8 mouse cellular contexts compared by ENCODE assay signal in genomic region chr6:57702743-57703499, GRCm38 (mm10). TPM values are rescaled to one million over a fixed set of nuclear protein-coding genes. Genes with fewer than 3 reads are reported as not detected.
DNase-seq lines count a peak whose midpoint lies in the region; ATAC-seq and TF ChIP-seq lines count a peak whose summit lies in the region.

No protein-coding gene starts in this region.

- H3K4me1 ChIP-seq in erythroblast, embryonic 14.5 days (ENCODE audit: control insufficient read depth), result peaks cover 49% of the 10 kb centered on the region
- peaks cover 3% of the 10 kb centered on the region; the same call in 1 of the 2 replicates for H3K4me1 ChIP-seq in heart, embryonic 11.5 days (ENCODE audit: control insufficient read depth, insufficient read depth, low read length)
- H3K4me1 ChIP-seq in kidney, embryonic 16.5 days (ENCODE audit: insufficient read depth, low read length), result peaks cover 10% of the 10 kb centered on the region
- H3K4me1 ChIP-seq in liver, adult 2 months (ENCODE audit: control insufficient read depth, insufficient read depth, low read length), result peaks cover 2% of the 10 kb centered on the region; the same call in 1 of the 2 replicates

- H3K27me3 ChIP-seq in C2C12 (ENCODE audit: control insufficient read depth, insufficient read depth, insufficient read length) (no peaks in the 10 kb centered on the region), myocyte (ENCODE audit: control insufficient read depth, insufficient read depth, insufficient read length) (no peaks in the 10 kb centered on the region)
- no peaks in the 10 kb centered on the region for H3K27me3 ChIP-seq in erythroblast, embryonic 14.5 days (ENCODE audit: control insufficient read depth)
- no peaks in the 10 kb centered on the region for H3K27me3 ChIP-seq in heart, embryonic 11.5 days (ENCODE audit: control insufficient read depth, insufficient read depth, low read length)
- H3K27me3 ChIP-seq in kidney, embryonic 16.5 days (ENCODE audit: insufficient read depth, low read length), result no peaks in the 10 kb centered on the region
- H3K27me3 ChIP-seq in liver, adult 2 months (ENCODE audit: control insufficient read depth, insufficient read depth, low read length), result no peaks in the 10 kb centered on the region
- H3K27me3 ChIP-seq in splenic B cell, adult 2 months (ENCODE audit: control insufficient read depth, insufficient read depth, low read length, poor library complexity, severe bottlenecking), result no peaks in the 10 kb centered on the region

- under 1% methylated on average over 59 of the region's 59 CpGs for WGBS in heart, embryonic 11.5 days (ENCODE audit: insufficient replicate concordance)
- WGBS in kidney, embryonic 16.5 days, result under 1% methylated on average over 59 of the region's 59 CpGs
- WGBS in liver, adult 2 months, result under 1% methylated on average over 59 of the region's 59 CpGs

- TF ChIP-seq POLR2A in brain, embryonic 14.5 days (IDR thresholded peaks at IDR 0.05; ENCODE audit: borderline replicate concordance, extremely low read depth, insufficient read depth, insufficient read length, poor library complexity, severe bottlenecking), result peak; percentile 55; the same call in 1 of the 2 replicates
- peak; percentile 65; the same call in 1 of the 2 replicates for TF ChIP-seq POLR2A in liver, adult 2 months (IDR thresholded peaks at IDR 0.05; ENCODE audit: extremely low read depth, insufficient read depth, low read length)
- TF ChIP-seq POLR2A in myocyte (IDR thresholded peaks at IDR 0.05; ENCODE audit: insufficient read length, low read depth), result peak; percentile 87

- H3K36me3 ChIP-seq in C2C12 (ENCODE audit: control insufficient read depth, insufficient read depth) (no peaks in the 10 kb centered on the region), myocyte (ENCODE audit: control insufficient read depth, insufficient read depth) (no peaks in the 10 kb centered on the region)
- H3K36me3 ChIP-seq in erythroblast, embryonic 14.5 days (ENCODE audit: control insufficient read depth), result peaks cover 6% of the 10 kb centered on the region
- no peaks in the 10 kb centered on the region for H3K36me3 ChIP-seq in heart, embryonic 11.5 days (ENCODE audit: control insufficient read depth, insufficient read depth, low read length)
- H3K36me3 ChIP-seq in kidney, embryonic 16.5 days (ENCODE audit: insufficient read depth, low read length), result no peaks in the 10 kb centered on the region
- no peaks in the 10 kb centered on the region for H3K36me3 ChIP-seq in liver, adult 2 months (ENCODE audit: control insufficient read depth, insufficient read depth, low read length)
- no peaks in the 10 kb centered on the region for H3K36me3 ChIP-seq in splenic B cell, adult 2 months (ENCODE audit: control insufficient read depth, insufficient read depth, low read length, poor library complexity, severe bottlenecking)

- peak overlapping the region; percentile 90 for H3K27ac ChIP-seq in heart, embryonic 11.5 days (ENCODE audit: low read depth, low read length)
- peak overlapping the region; percentile 98 for H3K27ac ChIP-seq in kidney, embryonic 16.5 days (ENCODE audit: low read length)
- H3K27ac ChIP-seq in liver, adult 2 months (replicated peaks; ENCODE audit: insufficient read depth, low read depth, low read length), result peak overlapping the region; percentile 91

- peak overlapping the region; percentile 74 for H3K4me2 ChIP-seq in heart, embryonic 11.5 days
- H3K4me2 ChIP-seq in kidney, embryonic 16.5 days (replicated peaks; ENCODE audit: low read depth, low read length), result peak overlapping the region; percentile 78
- H3K4me2 ChIP-seq in myocyte (ENCODE audit: low read depth), result peak overlapping the region; percentile 74

- H3ac ChIP-seq in C2C12 (ENCODE audit: control insufficient read depth, insufficient read length, low read depth) (peak overlapping the region; percentile 73), myocyte (ENCODE audit: control insufficient read depth, insufficient read length) (peak overlapping the region; percentile 28)

- H3K9ac ChIP-seq in heart, embryonic 11.5 days (ENCODE audit: low read depth, low read length), result peak overlapping the region; percentile 87
- peak overlapping the region; percentile 94 for H3K9ac ChIP-seq in kidney, embryonic 16.5 days (replicated peaks; ENCODE audit: low read length)
- peak overlapping the region; percentile 83 for H3K9ac ChIP-seq in liver, adult 2 months (ENCODE audit: low read depth, low read length)

- peaks cover 3% of the 10 kb centered on the region for H3K79me3 ChIP-seq in C2C12 (ENCODE audit: low read depth)

- H3K79me2 ChIP-seq in C2C12 (ENCODE audit: control insufficient read depth, insufficient read depth), result peaks cover 16% of the 10 kb centered on the region
- H3K79me2 ChIP-seq in liver, adult 2 months (ENCODE audit: control insufficient read depth, insufficient read depth, low read length), result peaks cover 2% of the 10 kb centered on the region; the same call in 1 of the 2 replicates
- peaks cover 8% of the 10 kb centered on the region for H3K79me2 ChIP-seq in myocyte (ENCODE audit: control insufficient read depth, insufficient read depth)

- DNase-seq in brain, embryonic 14.5 days (ENCODE audit: low read depth), result peak; percentile 99
- DNase-seq in liver, adult 2 months (ENCODE audit: extremely low read depth, low read depth, low spot score), result peak; percentile 89
- DNase-seq in splenic B cell, adult 2 months (ENCODE audit: low read depth, low spot score), result peak; percentile 97

- no peaks in the 10 kb centered on the region for H3K9me3 ChIP-seq in erythroblast, embryonic 14.5 days (ENCODE audit: control insufficient read depth, low read length)
- H3K9me3 ChIP-seq in heart, embryonic 11.5 days (replicated peaks; ENCODE audit: control insufficient read depth, low read length), result no peaks in the 10 kb centered on the region
- H3K9me3 ChIP-seq in kidney, embryonic 16.5 days (ENCODE audit: low read length), result no peaks in the 10 kb centered on the region

- ATAC-seq in heart, embryonic 11.5 days (replicated peaks; ENCODE audit: insufficient number of reproducible peaks, low FRiP score, low TSS enrichment), result peak; percentile 100
- peak; percentile 99 for ATAC-seq in kidney, embryonic 16.5 days (ENCODE audit: low FRiP score, low TSS enrichment)

- no peak for TF ChIP-seq CTCF in C2C12 (IDR thresholded peaks at IDR 0.05; ENCODE audit: control insufficient read depth, insufficient read depth, insufficient read length)
- TF ChIP-seq CTCF in brain, embryonic 14.5 days (IDR thresholded peaks at IDR 0.05; ENCODE audit: borderline replicate concordance, extremely low read depth, insufficient read depth, insufficient read length), result no peak
- no peak for TF ChIP-seq CTCF in liver, adult 2 months (IDR thresholded peaks at IDR 0.05; ENCODE audit: low read depth, low read length)

- H3K4me3 ChIP-seq in C2C12 (ENCODE audit: insufficient read depth, poor library complexity, severe bottlenecking) (peak overlapping the region; percentile 60), myocyte (peak overlapping the region; percentile 78)
- H3K4me3 ChIP-seq in erythroblast, embryonic 14.5 days (replicated peaks), result peak overlapping the region; percentile 100
- peak overlapping the region; percentile 63 for H3K4me3 ChIP-seq in heart, embryonic 11.5 days (ENCODE audit: low read depth, low read length)
- H3K4me3 ChIP-seq in kidney, embryonic 16.5 days (ENCODE audit: low read length), result peak overlapping the region; percentile 89
- H3K4me3 ChIP-seq in liver, adult 2 months (ENCODE audit: insufficient read depth, low read depth, low read length), result peak overlapping the region; percentile 85

TF ChIP-seq in C2C12, 6 proteins besides CTCF, POLR2A, EP300 and RAD21:
- TF ChIP-seq MYOG (IDR thresholded peaks at IDR 0.05; ENCODE audit: control insufficient read depth, extremely low read depth, insufficient read length) (no peak), MYOD1 (IDR thresholded peaks at IDR 0.05; ENCODE audit: control insufficient read depth, insufficient read length, low read depth) (no peak), FOSL1 (IDR thresholded peaks at IDR 0.05; ENCODE audit: insufficient read depth, low read length, poor library complexity, severe bottlenecking) (no peak), MAX (IDR thresholded peaks at IDR 0.05) (peak; percentile 18)

TF ChIP-seq in myocyte, 11 proteins besides CTCF, POLR2A, EP300 and RAD21 (continues in another document):
- TF ChIP-seq REST (IDR thresholded peaks at IDR 0.05; ENCODE audit: insufficient read depth, insufficient read length) (no peak), TCF3 (IDR thresholded peaks at IDR 0.05; ENCODE audit: insufficient read length, low read depth) (no peak), POLR2AphosphoS2 (IDR thresholded peaks at IDR 0.05; ENCODE audit: insufficient read length, low read depth) (peak; percentile 95), MYOD1 (IDR thresholded peaks at IDR 0.05; ENCODE audit: control insufficient read depth in 1 of 3, insufficient read length in 2 of 3, low read depth in 2 of 3) (peak in 1 of 3 experiments; percentile 40), USF1 (IDR thresholded peaks at IDR 0.05; ENCODE audit: low read depth) (no peak), MAX (IDR thresholded peaks at IDR 0.05; ENCODE audit: low read depth) (no peak), CEBPB (IDR thresholded peaks at IDR 0.05; ENCODE audit: insufficient read depth, poor library complexity, severe bottlenecking) (no peak), MYOG (IDR thresholded peaks at IDR 0.05; ENCODE audit: control insufficient read depth in 1 of 3, insufficient read depth in 1 of 3, insufficient read length in 2 of 3, low read depth in 2 of 3) (peak in 2 of 3 experiments; percentile 23 to 40), SRF (IDR thresholded peaks at IDR 0.05; ENCODE audit: control insufficient read depth, insufficient read length, low read depth) (no peak), TCF12 (IDR thresholded peaks at IDR 0.05; ENCODE audit: insufficient read depth, poor library complexity, severe bottlenecking) (no peak)

RNA-seq across cellular contexts. Expression of gene Lancl2, which starts 0.6 kb away (rescaled TPM):
- polyA plus RNA-seq in C2C12 (2012; fragmentation: generic; extraction: Trizol) (8.4 TPM), myocyte (2012; fragmentation: generic; extraction: Trizol) (5.8 TPM)
- 48.2 and 66.5 TPM in 2 replicates for polyA plus RNA-seq in brain, embryonic 14.5 days (2012; rRNA removed)
- polyA plus RNA-seq in erythroblast, embryonic 14.5 days (2012), result 3.2 and 3.5 TPM in 2 replicates
- polyA plus RNA-seq in heart, embryonic 11.5 days (2014; fragmentation: Nextera tagmentation; extraction: Ambion mirVana), result 21.2 TPM in 2 replicates
- 33.1 and 34.5 TPM in 2 replicates for polyA plus RNA-seq in kidney, embryonic 16.5 days (2015; fragmentation: Nextera tagmentation; extraction: Ambion mirVana)
- 7.5 and 7.7 TPM in 2 replicates for total RNA-seq in liver, adult 2 months (2014; rRNA removed)
- polyA plus RNA-seq in liver, adult 2 months (2012; rRNA removed), result 1.5 and 3.2 TPM in 2 replicates

RNA-seq across cellular contexts. Expression of gene Pyurf, which starts 11.0 kb away (rescaled TPM):
- polyA plus RNA-seq in C2C12 (2012; fragmentation: generic; extraction: Trizol), result 7.4 TPM
- 10.0 and 10.2 TPM in 2 replicates for polyA plus RNA-seq in brain, embryonic 14.5 days (2012; rRNA removed)
- 1.0 and 1.7 TPM in 2 replicates for polyA plus RNA-seq in erythroblast, embryonic 14.5 days (2012)
- polyA plus RNA-seq in heart, embryonic 11.5 days (2014; fragmentation: Nextera tagmentation; extraction: Ambion mirVana), result 27.3 and 29.8 TPM in 2 replicates
- 25.3 and 26.4 TPM in 2 replicates for polyA plus RNA-seq in kidney, embryonic 16.5 days (2015; fragmentation: Nextera tagmentation; extraction: Ambion mirVana)
- total RNA-seq in liver, adult 2 months (2014; rRNA removed), result 20.3 and 20.9 TPM in 2 replicates
- 16.1 and 20.5 TPM in 2 replicates for polyA plus RNA-seq in liver, adult 2 months (2012; rRNA removed)
- polyA plus RNA-seq in myocyte (2012; fragmentation: generic; extraction: Trizol), result 10.1 TPM

Comparison
In these comparisons a context has a peak if more than half of its experiments do, and no peak if none do; other contexts are left out.
1. Peak in every context shown above with its lines: DNase-seq, ATAC-seq, H3K4me3 ChIP-seq and H3K27ac ChIP-seq.